ENCODE assay signal across 8 mouse cellular contexts in the genomic region with DNA sequence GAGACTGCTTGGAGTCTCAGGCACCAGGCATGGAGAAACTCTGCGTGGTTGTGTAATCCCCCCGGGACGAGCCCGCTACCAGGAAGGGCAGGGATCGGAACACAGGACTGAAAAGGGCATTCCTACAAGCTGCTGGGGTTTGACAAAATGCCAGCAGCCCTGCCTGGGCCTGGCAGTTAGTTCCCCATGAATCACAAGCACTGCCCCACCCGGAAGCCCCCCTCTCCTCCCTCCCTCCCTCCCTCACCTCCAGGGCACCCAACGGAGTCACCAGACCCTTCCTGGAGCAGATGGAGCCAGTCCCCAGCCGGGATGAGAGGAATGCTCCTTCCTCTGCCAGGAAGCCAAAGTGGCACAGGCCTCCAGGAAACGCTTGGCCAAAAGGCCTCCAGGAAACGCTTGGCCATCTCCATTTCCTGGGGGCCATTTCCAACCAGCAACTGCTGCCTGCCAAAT. TPM values are rescaled to one million over a fixed set of nuclear protein-coding genes. Genes with fewer than 3 reads are reported as not detected.
A peak's percentile ranks its signal among the peaks of the same experiment; 100 is the strongest.
DNase-seq lines count a peak whose midpoint lies in the region; ATAC-seq and TF ChIP-seq lines count a peak whose summit lies in the region.

No protein-coding gene starts in this region.

- TF ChIP-seq CTCF in forebrain, postnatal 0 days (IDR thresholded peaks at IDR 0.05; ENCODE audit: low read depth), result no peak
- TF ChIP-seq CTCF in liver, adult 2 months (IDR thresholded peaks at IDR 0.05; ENCODE audit: low read depth, low read length), result no peak

- no peak for TF ChIP-seq POLR2A in liver, adult 2 months (IDR thresholded peaks at IDR 0.05; ENCODE audit: extremely low read depth, insufficient read depth, low read length)

- no peak overlapping the region for H3K4me2 ChIP-seq in forebrain, postnatal 0 days (ENCODE audit: low read depth)
- no peak overlapping the region for H3K4me2 ChIP-seq in forebrain, embryonic 12.5 days
- peak overlapping the region; percentile 13; the same call in 1 of the 2 replicates for H3K4me2 ChIP-seq in embryonic facial prominence, embryonic 15.5 days (replicated peaks)

- intact Hi-C loops in heart, postnatal 36 days (cut with DNase I), result no loop called here

- H3K27ac ChIP-seq in forebrain, postnatal 0 days (ENCODE audit: low read depth, low read length), result no peak overlapping the region
- H3K27ac ChIP-seq in forebrain, embryonic 12.5 days, result no peak overlapping the region
- H3K27ac ChIP-seq in embryonic facial prominence, embryonic 15.5 days (replicated peaks), result peak overlapping the region; percentile 85
- H3K27ac ChIP-seq in liver, adult 2 months (replicated peaks; ENCODE audit: insufficient read depth, low read depth, low read length), result peak overlapping the region; percentile 57

- peak; percentile 13 for DNase-seq in forebrain, postnatal 0 days
- DNase-seq in adrenal gland, adult 18-20 months (ENCODE audit: low spot score in 2 of 2), result peak; percentile 54 to 70
- DNase-seq in heart, postnatal 36 days, result peak; percentile 77 to 84
- DNase-seq in liver, adult 2 months (ENCODE audit: extremely low read depth, low read depth, low spot score), result peak; percentile 59
- peak; percentile 38 for DNase-seq in ovary, postnatal 10 days (ENCODE audit: low spot score)
- no peak for DNase-seq in right cerebral cortex, adult 2 months (ENCODE audit: low spot score in 2 of 2)

- H3K4me1 ChIP-seq in forebrain, postnatal 0 days (ENCODE audit: insufficient read depth), result no peaks in the 10 kb centered on the region
- 0 out of 2 replicates have a peak, but pooled peaks cover 5% of the 10 kb centered on the region for H3K4me1 ChIP-seq in forebrain, embryonic 12.5 days
- H3K4me1 ChIP-seq in embryonic facial prominence, embryonic 15.5 days, result peaks cover 26% of the 10 kb centered on the region
- H3K4me1 ChIP-seq in liver, adult 2 months (ENCODE audit: control insufficient read depth, insufficient read depth, low read length), result peaks cover 6% of the 10 kb centered on the region

- WGBS in forebrain, postnatal 0 days, result 62% methylated on average over 10 of the region's 10 CpGs
- WGBS in forebrain, embryonic 12.5 days, result 78% methylated on average over 10 of the region's 10 CpGs
- 28% methylated on average over 10 of the region's 10 CpGs for WGBS in embryonic facial prominence, embryonic 15.5 days
- 8% methylated on average over 10 of the region's 10 CpGs for WGBS in liver, adult 2 months

- H3K36me3 ChIP-seq in forebrain, postnatal 0 days (ENCODE audit: insufficient read depth), result peaks cover 4% of the 10 kb centered on the region; the same call in 1 of the 2 replicates
- peaks cover 8% of the 10 kb centered on the region; the same call in 1 of the 2 replicates for H3K36me3 ChIP-seq in forebrain, embryonic 12.5 days (replicated peaks)
- no peaks in the 10 kb centered on the region for H3K36me3 ChIP-seq in embryonic facial prominence, embryonic 15.5 days
- no peaks in the 10 kb centered on the region for H3K36me3 ChIP-seq in liver, adult 2 months (ENCODE audit: control insufficient read depth, insufficient read depth, low read length)

- ATAC-seq in forebrain, postnatal 0 days, result no peak; the same call in 1 of the 2 replicates
- no peak for ATAC-seq in forebrain, embryonic 12.5 days (ENCODE audit: low FRiP score)
- ATAC-seq in embryonic facial prominence, embryonic 15.5 days (ENCODE audit: insufficient number of reproducible peaks, low FRiP score, low TSS enrichment, low read depth), result 0 out of 2 replicates have a peak, but pooled peaks have one; percentile 36

- H3K9ac ChIP-seq in forebrain, postnatal 0 days, result no peak overlapping the region
- H3K9ac ChIP-seq in forebrain, embryonic 12.5 days, result no peak overlapping the region
- H3K9ac ChIP-seq in embryonic facial prominence, embryonic 15.5 days, result no peak overlapping the region
- no peak overlapping the region for H3K9ac ChIP-seq in liver, adult 2 months (ENCODE audit: low read depth, low read length)

- no peak overlapping the region for H3K4me3 ChIP-seq in forebrain, postnatal 0 days (ENCODE audit: low read depth, low read length)
- H3K4me3 ChIP-seq in forebrain, embryonic 12.5 days (replicated peaks), result no peak overlapping the region
- H3K4me3 ChIP-seq in embryonic facial prominence, embryonic 15.5 days (replicated peaks), result no peak overlapping the region
- H3K4me3 ChIP-seq in liver, adult 2 months (ENCODE audit: insufficient read depth, low read depth, low read length), result peak overlapping the region; percentile 6; the same call in 1 of the 2 replicates

- H3K27me3 ChIP-seq in forebrain, postnatal 0 days (ENCODE audit: insufficient read depth, low read length), result no peaks in the 10 kb centered on the region
- no peaks in the 10 kb centered on the region for H3K27me3 ChIP-seq in forebrain, embryonic 12.5 days
- no peaks in the 10 kb centered on the region for H3K27me3 ChIP-seq in embryonic facial prominence, embryonic 15.5 days
- H3K27me3 ChIP-seq in liver, adult 2 months (ENCODE audit: control insufficient read depth, insufficient read depth, low read length), result no peaks in the 10 kb centered on the region

- H3K9me3 ChIP-seq in forebrain, postnatal 0 days (ENCODE audit: low read length), result no peaks in the 10 kb centered on the region
- H3K9me3 ChIP-seq in forebrain, embryonic 12.5 days, result 0 out of 2 replicates have a peak, but pooled peaks cover 4% of the 10 kb centered on the region
- H3K9me3 ChIP-seq in embryonic facial prominence, embryonic 15.5 days (replicated peaks), result no peaks in the 10 kb centered on the region

- no peaks in the 10 kb centered on the region; the same call in 1 of the 2 replicates for H3K79me2 ChIP-seq in liver, adult 2 months (ENCODE audit: control insufficient read depth, insufficient read depth, low read length)

RNA-seq across cellular contexts. Expression of a gene that starts 8.4 kb away (rescaled TPM):
- 89.3 and 106 TPM in 2 replicates for total RNA-seq in forebrain, postnatal 0 days (2014; rRNA removed)
- polyA plus RNA-seq in forebrain, postnatal 0 days (2015; fragmentation: Nextera tagmentation; extraction: Ambion mirVana), result 76.2 and 93.8 TPM in 2 replicates
- 34.5 and 35.1 TPM in 2 replicates for polyA plus RNA-seq in forebrain, embryonic 12.5 days (2016; fragmentation: Nextera tagmentation; extraction: Ambion mirVana)
- total RNA-seq in adrenal gland, adult 18-20 months (2021), result 10 to 100 TPM; 26.7 to 36.4 TPM
- 38.4 and 38.9 TPM in 2 replicates for polyA plus RNA-seq in embryonic facial prominence, embryonic 15.5 days (2015; fragmentation: Nextera tagmentation; extraction: Ambion mirVana)
- total RNA-seq in heart, postnatal 36 days (2021), result 10 to 100 TPM in 1 of 2 experiments, 1 to 10 TPM in 1; 9.2 to 11.2 TPM
- 6.3 and 8.3 TPM in 2 replicates for total RNA-seq in liver, adult 2 months (2014; rRNA removed)
- 16.4 and 17.7 TPM in 2 replicates for polyA plus RNA-seq in liver, adult 2 months (2012; rRNA removed)

RNA-seq across cellular contexts. Expression of a gene that starts 50.3 kb away (rescaled TPM):
- total RNA-seq in forebrain, postnatal 0 days (2014; rRNA removed), result 522 and 533 TPM in 2 replicates
- polyA plus RNA-seq in forebrain, postnatal 0 days (2015; fragmentation: Nextera tagmentation; extraction: Ambion mirVana), result 373 and 445 TPM in 2 replicates
- 563 and 568 TPM in 2 replicates for polyA plus RNA-seq in forebrain, embryonic 12.5 days (2016; fragmentation: Nextera tagmentation; extraction: Ambion mirVana)
- 100 to 1,000 TPM; 148 to 156 TPM for total RNA-seq in adrenal gland, adult 18-20 months (2021)
- polyA plus RNA-seq in embryonic facial prominence, embryonic 15.5 days (2015; fragmentation: Nextera tagmentation; extraction: Ambion mirVana), result 390 and 401 TPM in 2 replicates
- 100 to 1,000 TPM; 163 to 171 TPM for total RNA-seq in heart, postnatal 36 days (2021)
- 93.9 and 99.0 TPM in 2 replicates for total RNA-seq in liver, adult 2 months (2014; rRNA removed)
- 61.0 and 61.9 TPM in 2 replicates for polyA plus RNA-seq in liver, adult 2 months (2012; rRNA removed)

Comparison
In these comparisons a context has a peak if more than half of its experiments do, and no peak if none do; other contexts are left out.
1. DNase-seq: peak in forebrain, postnatal 0 days (single experiment), adrenal gland, adult 18-20 months (2 of 2), heart, postnatal 36 days (2 of 2), liver, adult 2 months (single experiment) and ovary, postnatal 10 days (single experiment); none in right cerebral cortex, adult 2 months (0 of 2).
2. H3K27ac ChIP-seq: peak in embryonic facial prominence, embryonic 15.5 days (single experiment) and liver, adult 2 months (single experiment); none in forebrain, postnatal 0 days (single experiment) and forebrain, embryonic 12.5 days (single experiment).